Mouse (Mus musculus) myocyte (in vitro differentiated cells): ENCODE measurements at regions not wholly inside any gene's neighbourhood (a gene's known extent, or its start where the extent isn't known, plus 50 kb on each side); places are given as distances from the start of the nearest gene placed in this dataset.

Source experiments
- H3K27me3 ChIP-seq: one replicate; pipeline ENCODE4 v1.6.1; 2011; ENCODE audit not compliant: control insufficient read depth, insufficient read depth, insufficient read length
- H3K36me3 ChIP-seq: one replicate; pipeline ENCODE4 v1.6.1; 2011; ENCODE audit not compliant: control insufficient read depth, insufficient read depth
- H3K4me2 ChIP-seq: one replicate; pipeline ENCODE4 v1.6.1; 2011; ENCODE audit warnings: low read depth, control low read depth
- H3K4me3 ChIP-seq: one replicate; pipeline ENCODE4 v1.5.1; 2011; ENCODE audit warnings: mild to moderate bottlenecking, control low read depth, moderate library complexity
- H3K79me2 ChIP-seq: one replicate; pipeline ENCODE4 v1.6.1; 2011; ENCODE audit not compliant: control insufficient read depth, insufficient read depth
- H3ac ChIP-seq: one replicate; pipeline ENCODE4 v1.6.1; 2011; ENCODE audit not compliant: control insufficient read depth, insufficient read length
- CEBPB ChIP-seq: IDR thresholded peaks from 2 replicates; pipeline ENCODE4 v1.6.1; 2011; ENCODE audit warnings: mild to moderate bottlenecking, moderate library complexity; ENCODE audit not compliant: poor library complexity, insufficient read depth, severe bottlenecking
- E2F4 ChIP-seq: IDR thresholded peaks from one replicate; pipeline ENCODE4 v1.6.1; 2011; ENCODE audit warnings: mild to moderate bottlenecking, control low read depth, moderate library complexity; ENCODE audit not compliant: insufficient read depth
- MAX ChIP-seq: IDR thresholded peaks from one replicate; pipeline ENCODE4 v1.6.1; 2011; ENCODE audit warnings: low read depth, mild to moderate bottlenecking, control low read depth
- MYOD1 ChIP-seq, 3 experiments: IDR thresholded peaks; one replicate each; pipeline ENCODE4 v1.6.1; 2011; ENCODE audit warnings: control low read depth in 2 of 3, low read depth in 2 of 3, mild to moderate bottlenecking in 2 of 3, moderate library complexity in 1 of 3; ENCODE audit not compliant: insufficient read length in 2 of 3, control insufficient read depth in 1 of 3
- MYOG ChIP-seq, 3 experiments: IDR thresholded peaks; one replicate each; pipeline ENCODE4 v1.6.1; 2011; ENCODE audit warnings: control low read depth in 2 of 3, low read depth in 2 of 3, mild to moderate bottlenecking in 2 of 3; ENCODE audit not compliant: insufficient read length in 2 of 3, control insufficient read depth in 1 of 3, insufficient read depth in 1 of 3
- POLR2A ChIP-seq: IDR thresholded peaks from one replicate; pipeline ENCODE4 v1.6.1; 2011; ENCODE audit warnings: low read depth, mild to moderate bottlenecking, control low read depth, moderate library complexity; ENCODE audit not compliant: insufficient read length
- POLR2AphosphoS2 ChIP-seq: IDR thresholded peaks from one replicate; pipeline ENCODE4 v1.6.1; 2011; ENCODE audit warnings: low read depth, control low read depth; ENCODE audit not compliant: insufficient read length
- REST ChIP-seq: IDR thresholded peaks from one replicate; pipeline ENCODE4 v1.6.1; 2011; ENCODE audit warnings: mild to moderate bottlenecking, control low read depth, moderate library complexity; ENCODE audit not compliant: insufficient read depth, insufficient read length
- SRF ChIP-seq: IDR thresholded peaks from one replicate; pipeline ENCODE4 v1.6.1; 2011; ENCODE audit warnings: low read depth; ENCODE audit not compliant: control insufficient read depth, insufficient read length
- TCF12 ChIP-seq: IDR thresholded peaks from one replicate; pipeline ENCODE4 v1.6.1; 2011; ENCODE audit warnings: mild to moderate bottlenecking, control low read depth; ENCODE audit not compliant: poor library complexity, insufficient read depth, severe bottlenecking
- TCF3 ChIP-seq: IDR thresholded peaks from one replicate; pipeline ENCODE4 v1.6.1; 2011; ENCODE audit warnings: low read depth, control low read depth; ENCODE audit not compliant: insufficient read length
- USF1 ChIP-seq: IDR thresholded peaks from one replicate; pipeline ENCODE4 v1.6.1; 2011; ENCODE audit warnings: low read depth, mild to moderate bottlenecking, control low read depth, moderate library complexity

DNA sequence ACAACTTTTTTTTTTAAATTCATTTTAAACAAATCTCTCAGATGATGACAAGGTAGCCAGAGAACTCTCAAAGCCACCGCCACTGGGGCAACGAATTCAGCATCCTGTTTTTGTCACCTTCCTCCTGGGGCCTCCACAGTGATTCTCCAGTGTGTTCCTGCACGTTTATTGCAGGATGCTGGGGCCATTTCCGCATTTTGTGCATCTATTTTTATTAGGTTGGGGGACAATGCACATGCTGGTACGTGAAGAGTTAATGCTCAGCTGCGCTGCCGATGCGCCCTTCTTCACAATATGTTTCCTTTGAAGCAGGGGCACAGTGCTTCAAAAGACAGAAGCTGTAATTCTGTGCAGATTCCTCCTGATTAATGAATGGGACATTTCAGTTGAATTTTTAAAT, 246.9 kb downstream of the Mtx2 start:
- TF ChIP-seq POLR2AphosphoS2: no peak
- no peak for TF ChIP-seq MAX
- TF ChIP-seq POLR2A: no peak
- TF ChIP-seq TCF3: no peak
- no peak for TF ChIP-seq E2F4
- no peak for TF ChIP-seq MYOD1 (IDR thresholded peaks at IDR 0.05; ENCODE audit: control insufficient read depth in 1 of 3, insufficient read length in 2 of 3, low read depth in 2 of 3)
- peaks cover 10% of the 10 kb centered on the region for H3K27me3 ChIP-seq
- H3K79me2 ChIP-seq: no peaks in the 10 kb centered on the region
- no peak overlapping the region for H3K4me2 ChIP-seq
- H3K4me3 ChIP-seq: no peak overlapping the region
- no peak overlapping the region for H3ac ChIP-seq
- H3K36me3 ChIP-seq: no peaks in the 10 kb centered on the region

- H3K79me2 ChIP-seq: no peaks in the 10 kb centered on the region
- H3K36me3 ChIP-seq: no peaks in the 10 kb centered on the region
- no peak overlapping the region for H3ac ChIP-seq
- TF ChIP-seq REST (no peak), E2F4 (no peak), CEBPB (no peak), MAX (no peak), USF1 (no peak), SRF (no peak), POLR2A (no peak), MYOD1 (IDR thresholded peaks at IDR 0.05; ENCODE audit: control insufficient read depth in 1 of 3, insufficient read length in 2 of 3, low read depth in 2 of 3) (no peak), TCF3 (no peak), TCF12 (no peak), POLR2AphosphoS2 (no peak), MYOG (IDR thresholded peaks at IDR 0.05; ENCODE audit: control insufficient read depth in 1 of 3, insufficient read depth in 1 of 3, insufficient read length in 2 of 3, low read depth in 2 of 3) (no peak)
- H3K4me3 ChIP-seq: no peak overlapping the region
- no peak overlapping the region for H3K4me2 ChIP-seq
- H3K27me3 ChIP-seq: peaks cover 7% of the 10 kb centered on the region
These were observed 247.6 kb downstream of the Mtx2 start for GRCm38 (mm10) chr2:75073178-75073577.

DNA sequence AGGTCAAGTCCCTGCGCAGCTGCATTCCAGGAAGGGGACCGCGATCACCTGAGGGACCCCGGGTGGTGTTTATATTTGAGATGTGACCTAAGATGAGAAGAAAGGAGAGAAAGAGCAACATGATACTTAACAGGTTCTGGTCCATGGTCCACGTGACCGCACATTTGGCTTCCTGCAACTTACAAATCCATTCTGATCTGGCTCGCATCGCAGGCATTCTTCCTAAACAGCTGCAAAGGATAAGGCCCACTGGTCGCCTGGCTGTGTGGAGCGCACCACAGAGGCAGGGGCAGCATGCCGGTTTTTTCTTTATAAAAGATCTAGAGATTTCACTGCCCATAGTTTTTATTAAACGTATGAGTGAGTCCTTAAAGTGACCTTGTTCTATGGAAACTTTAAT, 261.6 kb downstream of the Mtx2 start:
- H3K4me3 ChIP-seq: no peak overlapping the region
- peak; percentile 6 for TF ChIP-seq USF1
- TF ChIP-seq REST: no peak
- no peak for TF ChIP-seq MYOD1 (IDR thresholded peaks at IDR 0.05; ENCODE audit: control insufficient read depth in 1 of 3, insufficient read length in 2 of 3, low read depth in 2 of 3)
- no peaks in the 10 kb centered on the region for H3K36me3 ChIP-seq
- no peak overlapping the region for H3ac ChIP-seq
- H3K27me3 ChIP-seq: peaks cover 20% of the 10 kb centered on the region
- H3K4me2 ChIP-seq: no peak overlapping the region
- no peaks in the 10 kb centered on the region for H3K79me2 ChIP-seq

DNA sequence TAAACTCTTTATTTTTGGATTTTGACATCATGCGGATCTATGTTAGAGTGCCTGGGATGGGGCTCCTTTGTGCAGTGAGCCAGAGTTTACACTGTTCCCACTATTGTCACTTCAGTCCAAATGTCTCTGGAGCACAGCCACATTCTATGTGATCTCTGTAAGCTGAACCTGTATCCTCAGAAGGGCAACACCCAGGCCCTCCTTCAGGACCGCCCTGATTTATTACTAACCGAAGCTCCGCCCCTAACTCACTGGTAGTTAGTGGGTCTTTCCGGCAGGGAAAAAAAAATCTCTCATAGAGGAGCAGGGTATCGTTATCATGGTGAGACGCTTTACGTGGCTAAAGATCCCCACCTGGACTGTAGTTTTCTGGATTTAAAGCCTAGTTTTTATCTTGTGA, 263.6 kb downstream of the Mtx2 start:
- Histone ChIP-seq H3ac (no peak overlapping the region), H3K36me3 (no peaks in the 10 kb centered on the region), H3K4me2 (no peak overlapping the region), H3K27me3 (peaks cover 20% of the 10 kb centered on the region), H3K4me3 (no peak overlapping the region), H3K79me2 (no peaks in the 10 kb centered on the region)
- TF ChIP-seq E2F4: no peak
- no peak for TF ChIP-seq TCF12
- no peak for TF ChIP-seq CEBPB
- TF ChIP-seq MYOD1 (IDR thresholded peaks at IDR 0.05; ENCODE audit: control insufficient read depth in 1 of 3, insufficient read length in 2 of 3, low read depth in 2 of 3): no peak
- no peak for TF ChIP-seq TCF3
- TF ChIP-seq REST: no peak
- TF ChIP-seq POLR2AphosphoS2: no peak
- no peak for TF ChIP-seq USF1
- no peak for TF ChIP-seq MYOG (IDR thresholded peaks at IDR 0.05; ENCODE audit: control insufficient read depth in 1 of 3, insufficient read depth in 1 of 3, insufficient read length in 2 of 3, low read depth in 2 of 3)
- TF ChIP-seq MAX: no peak
- TF ChIP-seq SRF: no peak
- no peak for TF ChIP-seq POLR2A

GRCm38 (mm10) chr2:75089616-75090015, 264.0 kb downstream of the Mtx2 start:
- Histone ChIP-seq H3K4me3 (no peak overlapping the region), H3K36me3 (no peaks in the 10 kb centered on the region), H3K4me2 (no peak overlapping the region), H3K27me3 (peaks cover 20% of the 10 kb centered on the region), H3K79me2 (no peaks in the 10 kb centered on the region), H3ac (no peak overlapping the region)
- TF ChIP-seq USF1: no peak
- TF ChIP-seq REST: no peak
- TF ChIP-seq E2F4: no peak
- TF ChIP-seq TCF12: no peak
